Mouse (Mus musculus): Measurements from ENCODE around the gene Fam169a.
A peak's percentile ranks its signal among the peaks of the same experiment; 100 is the strongest.
"Not testable (repeated sequence)": the region's sequence is repeated elsewhere in the genome, so short reads cannot be mapped to it uniquely, and the experiment has no call there.

Fam169a gene

DNA sequence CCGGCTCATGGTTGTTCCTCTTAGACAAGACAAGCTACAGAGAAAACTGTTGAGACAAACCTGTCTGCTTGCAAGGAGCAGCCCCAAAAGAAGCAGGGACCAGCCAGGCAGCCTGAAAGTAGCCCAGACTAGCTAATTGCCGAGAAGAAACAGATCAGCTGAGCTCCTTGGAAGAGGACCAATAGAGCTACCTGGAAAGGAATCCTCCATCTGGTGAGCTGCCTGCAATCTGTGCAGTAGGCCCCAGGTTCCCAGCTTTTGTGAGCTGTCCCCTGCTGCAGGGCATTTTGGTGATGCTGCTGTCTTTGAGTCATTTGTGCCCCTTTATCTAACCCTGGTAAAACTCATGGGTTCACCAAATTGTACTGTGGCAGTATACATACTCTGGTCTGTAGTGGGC is 13.1 kb downstream of the Fam169a start:
- DNase-seq (ENCODE audit: low spot score) = no peak

- DNase-seq (ENCODE audit: low spot score) = no peak
Observed at GRCm38 (mm10) chr13:97080615-97081014, 13.5 kb downstream of the Fam169a start.

DNA sequence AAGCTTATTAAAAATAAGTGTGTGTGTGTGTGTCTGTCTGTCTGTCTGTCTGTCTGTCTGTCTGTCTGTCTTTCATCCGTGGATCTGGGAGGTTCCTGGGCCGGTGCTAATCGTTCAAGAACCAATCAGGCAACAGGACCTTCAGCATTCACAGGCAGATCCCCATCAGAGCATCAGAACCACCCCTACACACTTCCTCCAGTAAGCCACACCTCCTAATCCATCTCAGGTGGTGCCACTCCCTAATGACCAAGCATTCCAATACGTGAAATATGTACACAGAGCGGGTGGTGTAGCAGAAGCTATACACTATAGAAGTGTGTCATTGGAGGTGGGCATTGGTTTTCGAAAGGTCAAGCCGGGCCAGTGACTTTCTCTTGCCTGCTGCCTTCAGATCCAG is 15.3 kb downstream of the Fam169a start:
- no peak for DNase-seq (ENCODE audit: low spot score)

DNA sequence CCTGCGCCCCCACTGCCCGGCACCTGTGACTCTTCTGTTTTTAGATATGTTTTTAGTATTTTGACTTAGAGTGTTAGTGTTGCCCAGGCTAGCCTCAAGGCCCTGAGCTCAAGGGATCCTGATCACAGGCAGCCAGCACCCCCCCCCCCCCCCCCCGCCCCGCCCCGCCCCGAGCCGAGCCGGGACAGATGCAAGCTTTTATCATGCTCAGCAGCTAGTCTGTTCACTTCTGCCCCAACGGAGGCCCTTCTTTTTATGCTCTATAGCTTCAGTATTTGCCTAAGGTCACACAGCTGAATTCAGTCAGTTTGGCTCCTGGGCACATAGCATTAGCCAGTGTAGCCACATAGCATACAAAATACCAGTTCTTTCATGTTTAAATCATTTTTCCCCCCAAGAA is 19.2 kb downstream of the Fam169a start:
- no peak for DNase-seq (ENCODE audit: low spot score)

DNA sequence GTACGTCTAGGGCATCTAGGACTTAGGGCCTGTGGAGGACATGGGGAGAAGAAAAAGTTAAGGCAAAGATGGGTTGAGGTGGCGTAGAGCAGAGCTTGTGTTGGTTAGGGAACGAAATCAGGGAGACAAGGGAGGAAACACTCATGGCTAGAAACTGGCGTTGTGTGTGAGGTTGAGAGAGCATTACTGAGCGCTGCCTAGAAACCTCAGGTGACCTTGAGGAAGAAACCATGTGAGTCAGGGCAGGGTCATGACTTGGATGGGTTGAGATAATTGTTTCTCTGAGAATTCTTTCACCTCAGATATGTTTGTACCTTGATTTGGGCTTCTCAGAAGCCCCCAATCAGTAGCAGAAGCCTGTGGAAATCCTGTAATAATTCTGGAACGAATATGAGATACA is 20.3 kb downstream of the Fam169a start:
- no peak for DNase-seq (ENCODE audit: low spot score)

DNA sequence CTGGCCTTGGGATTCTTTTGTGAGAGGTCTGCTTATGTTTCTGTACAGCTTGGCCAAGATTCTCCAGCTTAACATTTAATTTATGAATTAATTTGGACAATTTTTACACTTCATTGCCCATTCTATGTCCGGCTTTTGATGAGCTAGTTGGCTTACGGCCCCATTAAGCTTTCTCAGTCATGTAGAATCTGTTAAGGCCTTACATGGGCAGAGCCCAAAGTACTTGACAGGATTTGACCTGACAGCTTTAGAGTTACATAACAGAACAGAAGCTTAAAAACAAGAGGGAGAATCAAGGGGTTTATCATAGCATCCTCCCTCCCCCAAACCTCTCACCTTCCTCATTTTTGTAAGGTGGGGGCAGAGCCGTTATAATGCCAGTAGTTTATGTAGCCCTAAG is 21.1 kb downstream of the Fam169a start:
- no peak for DNase-seq (ENCODE audit: low spot score)

- DNase-seq (ENCODE audit: low spot score) = no peak
Observed at GRCm38 (mm10) chr13:97095726-97096125, 28.6 kb downstream of the Fam169a start.

GRCm38 (mm10) chr13:97099187-97099852 is 32.2 kb downstream of the Fam169a start, which contains the start of gene Gm6169:
Gm6169 (minus strand) TSS chr13:97099237.
- no peak for DNase-seq (ENCODE audit: low spot score)

- DNase-seq (ENCODE audit: low spot score) = no peak
Observed at GRCm38 (mm10) chr13:97104996-97105395, 37.9 kb downstream of the Fam169a start.

GRCm38 (mm10) chr13:97107721-97108120 is 40.6 kb downstream of the Fam169a start:
- not testable (repeated sequence) for DNase-seq (ENCODE audit: low spot score)

DNA sequence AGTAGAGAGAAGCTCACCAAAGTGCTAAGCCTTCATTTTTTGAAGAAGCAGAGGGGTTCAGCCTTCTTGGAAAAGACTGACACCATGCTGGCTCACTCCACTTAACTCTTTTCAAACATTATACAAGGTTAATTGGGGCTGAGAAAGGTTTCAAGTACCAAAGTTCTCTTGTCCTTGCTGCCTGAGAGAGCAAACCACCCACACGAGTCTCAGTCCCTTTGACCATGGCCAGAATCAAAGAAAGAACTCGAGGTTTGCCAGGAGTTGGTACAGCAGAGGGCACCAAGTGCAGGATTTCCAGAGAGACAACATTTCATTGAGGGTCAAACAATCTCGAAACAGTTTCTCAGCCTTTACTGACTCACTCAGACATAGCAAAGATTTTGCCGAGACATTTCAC is 42.0 kb downstream of the Fam169a start:
- no peak for DNase-seq (ENCODE audit: low spot score)

DNA sequence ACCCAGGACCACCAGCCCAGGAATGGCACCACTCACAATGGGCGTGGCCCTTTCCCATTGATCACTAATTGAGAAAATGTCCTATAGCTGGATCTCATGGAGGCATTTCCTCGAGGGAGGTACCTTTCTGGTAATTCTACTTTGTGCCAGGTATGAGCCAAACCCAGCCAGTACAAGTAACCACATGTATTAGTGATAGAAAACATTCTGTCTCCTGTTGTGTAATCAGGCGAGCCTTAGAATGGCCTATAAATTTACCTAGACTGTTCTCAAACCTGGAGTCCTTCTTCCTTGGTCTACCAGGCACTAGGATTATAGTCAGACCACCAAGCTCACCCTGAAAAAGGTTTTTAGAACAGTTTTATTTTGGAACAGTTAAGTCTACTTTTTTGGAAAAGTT is 54.3 kb downstream of the Fam169a start:
- no peak for DNase-seq (ENCODE audit: low spot score)

DNA sequence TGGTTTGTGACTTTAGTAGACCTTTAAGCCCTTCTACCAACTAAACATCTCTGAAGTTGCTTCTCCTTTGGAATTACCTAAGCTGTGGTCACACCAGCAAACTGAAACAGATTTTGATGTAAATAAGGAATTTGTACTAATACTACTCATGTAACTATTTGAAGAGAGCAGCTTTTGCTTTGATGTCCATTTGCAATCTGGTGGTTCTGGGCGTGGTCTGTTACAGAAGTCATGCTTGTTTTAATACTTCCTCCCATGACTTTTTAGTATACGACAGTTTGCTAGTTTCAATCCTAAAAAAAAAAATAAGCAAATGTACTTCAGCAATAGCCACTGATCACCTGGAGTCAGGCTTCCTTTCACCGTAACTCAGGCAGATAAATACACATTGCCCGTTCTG is 62.6 kb downstream of the Fam169a start:
- not testable (repeated sequence) for DNase-seq (ENCODE audit: low spot score)

- not testable (repeated sequence) for DNase-seq (ENCODE audit: low spot score)
Observed at GRCm38 (mm10) chr13:97130413-97130812, 63.3 kb downstream of the Fam169a start.

DNA sequence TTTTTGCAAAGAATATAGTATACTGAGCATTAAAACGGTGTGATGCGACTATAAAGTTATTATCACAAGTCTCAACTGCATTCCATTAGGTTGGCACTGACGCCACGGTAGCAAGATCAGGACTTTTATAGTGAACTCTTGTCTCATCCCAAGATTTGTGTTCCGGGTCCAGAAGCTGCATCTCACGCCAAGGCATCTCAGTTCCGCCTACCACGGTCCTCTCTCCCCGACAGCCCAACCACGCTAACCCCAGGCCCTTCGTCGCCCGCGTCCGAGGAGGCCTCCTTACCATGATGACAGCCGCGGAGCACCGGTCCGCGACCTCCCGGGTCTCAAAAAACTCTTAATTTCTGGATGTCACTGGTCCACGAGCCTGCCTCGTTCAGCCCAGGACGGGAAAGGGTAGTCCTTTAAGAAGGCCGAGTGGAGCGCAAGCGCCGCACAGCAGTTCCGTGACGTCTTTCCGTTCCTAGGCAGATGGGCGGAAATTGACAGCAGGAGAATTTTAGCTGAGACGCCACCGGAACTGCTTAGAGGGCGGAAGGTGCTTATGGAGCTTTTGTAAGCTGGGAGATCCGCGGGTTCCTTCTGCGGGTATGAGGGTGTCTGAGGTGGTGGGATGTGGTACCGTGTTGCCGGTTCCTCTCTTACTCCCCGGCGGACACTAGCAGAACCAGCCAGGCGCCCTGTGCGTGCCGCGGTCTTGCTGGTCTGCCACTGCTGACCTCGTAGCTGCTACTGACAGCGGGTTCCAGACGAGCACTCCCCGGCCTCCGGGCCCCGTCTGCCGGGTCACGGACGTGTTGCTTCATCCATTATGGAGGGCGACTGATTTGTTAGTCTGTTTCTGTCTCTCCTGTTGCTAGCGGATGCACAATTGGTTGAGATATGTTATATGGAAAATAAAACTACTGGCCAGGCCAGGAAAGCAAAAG is 70.6 kb downstream of the Fam169a start, which contains the start of the genes Gfm2 and Nsa2:
Gfm2 (plus strand) TSS at position 472 of the 935 bp plus-strand sequence.
Nsa2 (minus strand) TSS at position 472 of the 935 bp plus-strand sequence.
- DNase-seq (ENCODE audit: low spot score) = peak; percentile 36

DNA sequence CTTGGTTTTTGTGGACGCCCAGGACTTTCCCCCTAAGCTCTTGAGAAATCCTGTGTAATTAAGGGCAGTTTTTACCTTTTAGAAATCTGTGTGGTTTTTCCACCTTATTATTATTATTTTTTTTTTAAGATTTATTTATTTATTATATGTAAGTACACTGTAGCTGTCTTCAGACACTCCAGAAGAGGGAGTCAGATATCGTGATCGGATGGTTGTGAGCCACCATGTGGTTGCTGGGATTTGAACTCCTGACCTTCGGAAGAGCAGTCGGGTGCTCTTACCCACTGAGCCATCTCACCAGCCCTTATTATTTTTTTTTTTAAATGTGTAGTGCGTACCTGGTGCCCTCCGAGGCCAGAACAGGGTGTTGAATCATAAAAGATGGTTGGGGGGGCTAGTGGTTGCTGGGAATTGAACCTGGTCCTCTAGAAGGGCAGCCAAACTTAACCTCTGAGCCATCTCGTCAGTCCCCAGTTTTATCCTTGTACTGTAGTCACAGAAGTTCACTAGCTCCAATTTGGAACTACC is 71.4 kb downstream of the Fam169a start:
- not testable (repeated sequence) for DNase-seq (ENCODE audit: low spot score)

DNA sequence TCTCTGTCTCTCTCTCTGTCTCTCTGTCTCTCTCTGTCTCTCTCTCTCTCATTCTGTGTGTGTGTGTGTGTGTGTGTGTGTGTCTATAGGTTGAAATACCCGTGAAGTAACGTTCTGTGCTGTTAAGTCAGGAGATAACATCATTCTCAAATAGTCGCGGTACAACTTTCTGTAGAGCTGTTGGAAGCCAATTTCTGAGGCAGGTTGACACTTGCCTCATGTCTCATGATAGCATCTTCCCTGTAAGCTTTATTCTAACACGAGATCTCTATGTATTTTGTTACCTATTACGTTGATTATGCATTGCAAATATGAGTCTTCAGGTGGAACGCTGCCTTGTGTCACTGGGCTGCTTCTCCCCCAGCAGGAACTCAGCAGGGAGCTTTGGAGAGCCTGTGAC is 75.2 kb downstream of the Fam169a start:
- DNase-seq (ENCODE audit: low spot score) = no peak

GRCm38 (mm10) chr13:97145834-97146233 is 78.7 kb downstream of the Fam169a start:
- DNase-seq (ENCODE audit: low spot score) = no peak

DNA sequence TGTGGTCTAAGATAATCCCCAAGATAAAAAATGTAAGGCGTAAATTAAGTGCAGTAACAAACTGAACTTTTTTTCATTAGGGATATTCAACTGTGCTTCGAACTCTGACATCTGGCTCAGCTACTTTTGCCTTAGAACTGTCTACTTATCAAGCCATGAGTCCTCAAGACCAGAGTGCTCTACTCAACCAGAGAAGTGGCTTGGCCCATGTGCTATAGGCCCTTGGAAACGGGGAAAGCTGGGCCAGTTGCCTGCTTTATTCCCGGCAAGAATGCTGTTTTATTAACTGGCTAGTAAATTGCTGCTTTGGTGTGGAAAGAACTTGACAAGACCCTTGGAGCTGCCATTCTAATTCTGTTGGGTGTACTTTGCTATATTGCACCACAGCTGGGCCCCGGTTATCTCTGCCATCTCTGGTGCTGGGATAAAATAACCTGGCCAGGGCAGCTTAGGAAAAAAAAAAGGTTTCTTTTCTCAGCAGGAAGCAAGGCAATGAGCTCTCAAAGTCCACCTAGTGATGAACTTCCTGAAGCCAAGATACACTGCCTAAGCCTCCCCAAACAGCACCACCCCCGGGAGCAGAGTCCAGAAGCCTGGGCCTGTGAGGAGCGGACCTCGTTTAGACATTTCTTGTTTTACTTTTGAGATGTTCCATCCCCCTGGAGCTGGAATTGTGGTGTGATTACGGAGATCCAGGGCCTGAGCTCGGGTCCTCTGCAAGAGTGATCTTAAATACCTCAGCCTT is 108.6 kb downstream of the Fam169a start:
- DNase-seq (ENCODE audit: low spot score) = no peak

DNA sequence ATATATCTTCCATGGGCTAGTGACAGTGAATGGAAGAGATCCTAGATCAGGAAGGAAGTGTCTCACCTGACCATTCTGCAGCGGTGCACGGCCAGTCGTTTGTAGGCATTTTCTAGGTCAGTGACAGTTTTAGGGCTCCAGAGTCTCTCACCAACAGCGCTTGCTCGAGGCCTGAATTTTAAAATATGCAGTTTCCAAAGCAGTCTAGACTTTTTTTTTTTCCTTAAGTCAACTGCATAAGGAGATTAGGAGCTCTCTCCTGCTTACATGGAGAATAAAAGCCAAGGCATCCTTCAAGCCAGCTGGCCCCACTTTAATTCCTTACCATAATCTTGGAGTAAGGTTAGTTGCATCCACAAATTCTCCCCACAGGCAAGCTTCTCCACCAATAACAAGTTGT is 109.6 kb downstream of the Fam169a start:
- no peak for DNase-seq (ENCODE audit: low spot score)

GRCm38 (mm10) chr13:97178943-97179342 is 111.9 kb downstream of the Fam169a start:
- DNase-seq (ENCODE audit: low spot score) = no peak

All from urinary bladder, postnatal 10 days (tissue).